Mouse (Mus musculus) bone marrow, adult 2 months (tissue): ENCODE measurements around the gene Ugt1a2.

Experiments
- CTCF ChIP-seq: fragments of 200-500 bp; IDR thresholded peaks from 2 replicates; pipeline ENCODE4 v1.5.1; 2011; ENCODE audit warnings: low read length, control low read depth; ENCODE audit not compliant: control insufficient read depth, insufficient read depth
- POLR2A ChIP-seq: fragments of 200-500 bp; IDR thresholded peaks from 2 replicates; pipeline ENCODE4 v1.6.1; 2011; ENCODE audit warnings: low read depth, mild to moderate bottlenecking, control low read depth, low read length, borderline replicate concordance; ENCODE audit not compliant: control insufficient read depth

DNA sequence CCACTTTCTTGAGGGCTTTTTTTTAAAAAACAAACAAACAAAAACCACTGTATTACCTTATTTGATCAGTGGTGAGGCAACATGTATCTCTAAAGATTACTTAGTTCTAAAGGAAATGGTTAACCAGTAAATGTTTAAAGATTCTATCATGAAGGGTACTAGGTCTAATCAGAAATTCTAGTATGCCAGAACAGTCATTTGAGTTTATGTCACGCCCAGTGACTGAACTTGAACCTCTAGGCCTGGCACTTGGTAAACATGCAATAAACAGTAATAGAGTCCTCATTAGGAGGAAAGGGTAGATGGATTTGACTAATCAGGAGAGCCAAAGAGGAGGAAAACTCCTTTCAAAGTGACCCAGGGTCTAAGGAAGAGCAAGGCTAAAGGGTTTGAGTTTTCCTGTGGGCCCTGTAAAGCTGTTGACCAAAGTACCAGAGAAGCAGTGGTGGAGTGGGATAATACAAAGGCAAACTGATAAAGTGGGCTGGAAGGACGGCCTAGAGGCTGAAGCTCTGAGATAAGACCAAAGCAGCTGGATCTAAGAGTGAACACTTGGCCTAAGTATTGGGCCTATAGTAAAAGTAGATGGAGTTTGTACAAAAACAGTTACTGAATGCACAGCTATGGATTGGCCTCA, 6.6 kb downstream of the Ugt1a2 start:
- TF ChIP-seq CTCF = no peak
- TF ChIP-seq POLR2A = no peak
